Mouse (Mus musculus): Measurements from ENCODE around the gene Vegfb. TPM values are rescaled to one million over a fixed set of nuclear protein-coding genes. Genes with fewer than 3 reads are reported as not detected.
"Not testable (repeated sequence)": the region's sequence is repeated elsewhere in the genome, so short reads cannot be mapped to it uniquely, and the experiment has no call there.

The Vegfb gene
- polyA plus RNA-seq, 1 experiment from 2014 or later, result 125 TPM

GRCm38 (mm10) chr19:7006892-7007593 is 19.6 kb upstream of the Vegfb start:
- H3K4me2 ChIP-seq, result no peak overlapping the region
- H3K27me3 ChIP-seq (replicated peaks), result no peaks in the 10 kb centered on the region
- WGBS, result 77% methylated on average over 9 of the region's 9 CpGs
- H3K9ac ChIP-seq, result no peak overlapping the region
- ATAC-seq (ENCODE audit: extremely low read depth, insufficient number of reproducible peaks, low FRiP score, low TSS enrichment), result no peak
- H3K9me3 ChIP-seq, result no peaks in the 10 kb centered on the region
- peaks cover 7% of the 10 kb centered on the region; the same call in 1 of the 2 replicates for H3K4me1 ChIP-seq
- H3K36me3 ChIP-seq, result no peaks in the 10 kb centered on the region
- H3K4me3 ChIP-seq, result no peak overlapping the region
- no peak overlapping the region for H3K27ac ChIP-seq (replicated peaks)

GRCm38 (mm10) chr19:6999360-7000063 is 12.1 kb upstream of the Vegfb start:
- no peak overlapping the region for H3K4me2 ChIP-seq
- H3K27me3 ChIP-seq (replicated peaks), result no peaks in the 10 kb centered on the region
- H3K4me3 ChIP-seq, result no peak overlapping the region
- H3K4me1 ChIP-seq, result peaks cover 25% of the 10 kb centered on the region
- no peak overlapping the region for H3K9ac ChIP-seq
- 93% methylated on average over 19 of the region's 19 CpGs for WGBS
- H3K9me3 ChIP-seq, result no peaks in the 10 kb centered on the region
- H3K27ac ChIP-seq (replicated peaks), result no peak overlapping the region
- no peak for ATAC-seq (ENCODE audit: extremely low read depth, insufficient number of reproducible peaks, low FRiP score, low TSS enrichment)
- H3K36me3 ChIP-seq, result peaks cover 26% of the 10 kb centered on the region

GRCm38 (mm10) chr19:6997721-6998290 is 10.4 kb upstream of the Vegfb start:
- H3K27me3 ChIP-seq (replicated peaks), result no peaks in the 10 kb centered on the region
- no peaks in the 10 kb centered on the region for H3K9me3 ChIP-seq
- H3K9ac ChIP-seq, result no peak overlapping the region
- ATAC-seq (ENCODE audit: extremely low read depth, insufficient number of reproducible peaks, low FRiP score, low TSS enrichment), result no peak
- no peak overlapping the region for H3K4me2 ChIP-seq
- 87% methylated on average over 9 of the region's 9 CpGs for WGBS
- H3K4me1 ChIP-seq, result peaks cover 36% of the 10 kb centered on the region
- H3K4me3 ChIP-seq, result no peak overlapping the region
- peaks cover 26% of the 10 kb centered on the region for H3K36me3 ChIP-seq
- no peak overlapping the region for H3K27ac ChIP-seq (replicated peaks)

- no peaks in the 10 kb centered on the region for H3K27me3 ChIP-seq (replicated peaks)
- peak within 1 kb of the TSS; percentile 71 for H3K4me3 ChIP-seq
- peak; percentile 56; the same call in 1 of the 2 replicates for ATAC-seq (ENCODE audit: extremely low read depth, insufficient number of reproducible peaks, low FRiP score, low TSS enrichment)
- 1% methylated on average over 24 of the region's 24 CpGs for WGBS
- H3K9ac ChIP-seq, result peak within 1 kb of the TSS; percentile 92
- H3K9me3 ChIP-seq, result no peaks in the 10 kb centered on the region
- H3K4me2 ChIP-seq, result peak within 1 kb of the TSS; percentile 89
- H3K27ac ChIP-seq (replicated peaks), result peak within 1 kb of the TSS; percentile 88
- H3K36me3 ChIP-seq, result peaks cover 26% of the 10 kb centered on the region
- peaks cover 43% of the 10 kb centered on the region for H3K4me1 ChIP-seq
These were observed 8.6 kb upstream of the Vegfb start, which contains the start of the genes Nudt22 and Trpt1 for GRCm38 (mm10) chr19:6996006-6996405. TSS of gene Nudt22 (minus strand) at chr19:6996117. TSS of gene Trpt1 (plus strand) at chr19:6996131.

GRCm38 (mm10) chr19:6995255-6995991 is 8.0 kb upstream of the Vegfb start:
- H3K36me3 ChIP-seq, result peaks cover 24% of the 10 kb centered on the region
- no peaks in the 10 kb centered on the region for H3K27me3 ChIP-seq (replicated peaks)
- peak overlapping the region; percentile 92 for H3K9ac ChIP-seq
- H3K4me3 ChIP-seq, result peak overlapping the region; percentile 71
- ATAC-seq (ENCODE audit: extremely low read depth, insufficient number of reproducible peaks, low FRiP score, low TSS enrichment), result no peak
- no peaks in the 10 kb centered on the region for H3K9me3 ChIP-seq
- peaks cover 43% of the 10 kb centered on the region for H3K4me1 ChIP-seq
- WGBS, result 42% methylated on average over 21 of the region's 21 CpGs
- peak overlapping the region; percentile 88 for H3K27ac ChIP-seq (replicated peaks)
- peak overlapping the region; percentile 89 for H3K4me2 ChIP-seq

- H3K9me3 ChIP-seq, result no peaks in the 10 kb centered on the region
- peaks cover 15% of the 10 kb centered on the region for H3K36me3 ChIP-seq
- H3K9ac ChIP-seq, result peak overlapping the region; percentile 92
- peaks cover 43% of the 10 kb centered on the region for H3K4me1 ChIP-seq
- no peaks in the 10 kb centered on the region for H3K27me3 ChIP-seq (replicated peaks)
- no peak overlapping the region for H3K27ac ChIP-seq (replicated peaks)
- WGBS, result 78% methylated on average over 8 of the region's 8 CpGs
- ATAC-seq (ENCODE audit: extremely low read depth, insufficient number of reproducible peaks, low FRiP score, low TSS enrichment), result no peak
- peak overlapping the region; percentile 89 for H3K4me2 ChIP-seq
- H3K4me3 ChIP-seq, result peak overlapping the region; percentile 71; the same call in 1 of the 2 replicates
These were observed 7.0 kb upstream of the Vegfb start for GRCm38 (mm10) chr19:6994489-6994888.

GRCm38 (mm10) chr19:6994002-6994401 is 6.6 kb upstream of the Vegfb start:
- H3K9ac ChIP-seq, result no peak overlapping the region
- H3K27me3 ChIP-seq (replicated peaks), result no peaks in the 10 kb centered on the region
- peaks cover 15% of the 10 kb centered on the region for H3K36me3 ChIP-seq
- no peaks in the 10 kb centered on the region for H3K9me3 ChIP-seq
- no peak for ATAC-seq (ENCODE audit: extremely low read depth, insufficient number of reproducible peaks, low FRiP score, low TSS enrichment)
- no peak overlapping the region for H3K27ac ChIP-seq (replicated peaks)
- 83% methylated on average over 8 of the region's 8 CpGs for WGBS
- no peak overlapping the region for H3K4me2 ChIP-seq
- peaks cover 43% of the 10 kb centered on the region for H3K4me1 ChIP-seq
- H3K4me3 ChIP-seq, result no peak overlapping the region; the same call in 1 of the 2 replicates

GRCm38 (mm10) chr19:6993011-6993770 is 5.7 kb upstream of the Vegfb start:
- peak overlapping the region; percentile 86 for H3K9ac ChIP-seq
- WGBS, result 60% methylated on average over 14 of the region's 14 CpGs
- ATAC-seq (ENCODE audit: extremely low read depth, insufficient number of reproducible peaks, low FRiP score, low TSS enrichment), result no peak
- H3K4me3 ChIP-seq, result peak overlapping the region; percentile 64
- H3K27ac ChIP-seq (replicated peaks), result peak overlapping the region; percentile 76
- H3K36me3 ChIP-seq, result peaks cover 7% of the 10 kb centered on the region
- H3K4me2 ChIP-seq, result peak overlapping the region; percentile 92
- H3K9me3 ChIP-seq, result no peaks in the 10 kb centered on the region
- no peaks in the 10 kb centered on the region for H3K27me3 ChIP-seq (replicated peaks)
- peaks cover 45% of the 10 kb centered on the region for H3K4me1 ChIP-seq

- H3K9me3 ChIP-seq, result no peaks in the 10 kb centered on the region
- 1% methylated on average over 37 of the region's 37 CpGs for WGBS
- H3K9ac ChIP-seq, result peak within 1 kb of the TSS; percentile 92
- H3K4me1 ChIP-seq, result peaks cover 49% of the 10 kb centered on the region
- H3K36me3 ChIP-seq, result peaks cover 5% of the 10 kb centered on the region; the same call in 1 of the 2 replicates
- ATAC-seq (ENCODE audit: extremely low read depth, insufficient number of reproducible peaks, low FRiP score, low TSS enrichment), result peak; percentile 85
- peak within 1 kb of the TSS; percentile 92 for H3K4me2 ChIP-seq
- no peaks in the 10 kb centered on the region for H3K27me3 ChIP-seq (replicated peaks)
- peak within 1 kb of the TSS; percentile 76 for H3K27ac ChIP-seq (replicated peaks)
- H3K4me3 ChIP-seq, result peak within 1 kb of the TSS; percentile 64
These were observed 4.8 kb upstream of the Vegfb start, which contains the start of gene Dnajc4 for GRCm38 (mm10) chr19:6992011-6992858. TSS of gene Dnajc4 (minus strand) at chr19:6992572.

- WGBS, result 85% methylated on average over 6 of the region's 6 CpGs
- H3K4me1 ChIP-seq, result peaks cover 46% of the 10 kb centered on the region
- not testable (repeated sequence) for H3K27me3 ChIP-seq (replicated peaks); H3K36me3 ChIP-seq; H3K9me3 ChIP-seq; ATAC-seq (ENCODE audit: extremely low read depth, insufficient number of reproducible peaks, low FRiP score, low TSS enrichment); H3K27ac ChIP-seq (replicated peaks)
- H3K4me3 ChIP-seq, result peak overlapping the region; percentile 64; the same call in 1 of the 2 replicates
- H3K4me2 ChIP-seq, result peak overlapping the region; percentile 92
- H3K9ac ChIP-seq, result peak overlapping the region; percentile 92; the same call in 1 of the 2 replicates
These were observed 3.7 kb upstream of the Vegfb start for GRCm38 (mm10) chr19:6991166-6991565.

All from heart, embryonic 13.5 days (tissue).